Mouse (Mus musculus) forebrain, embryonic 15.5 days (tissue): ENCODE data around the gene Tmem129. TPM values are rescaled to one million over a fixed set of nuclear protein-coding genes. Genes with fewer than 3 reads are reported as not detected.

ENCODE experiments used
- ATAC-seq: fragments of 200-750 bp; cut with Nextera tagmentation; replicated peaks from 2 replicates; pipeline ENCODE4 v1.8.0; 2017; ENCODE audit warnings: mild to moderate bottlenecking, moderate TSS enrichment, moderate library complexity
- H3K27ac ChIP-seq: fragments of 300-500 bp; sonication (generic); replicated peaks from 2 replicates; pipeline ENCODE4 v1.5.1; 2015; ENCODE audit warnings: mild to moderate bottlenecking, inconsistent platforms
- H3K27me3 ChIP-seq: fragments of 300-500 bp; sonication (generic); 2 replicates; pipeline ENCODE4 v1.6.1; 2015; ENCODE audit warnings: inconsistent platforms
- H3K36me3 ChIP-seq: fragments of 300-500 bp; sonication (generic); 2 replicates; pipeline ENCODE4 v1.6.1; 2015; ENCODE audit warnings: mild to moderate bottlenecking, inconsistent platforms
- H3K4me1 ChIP-seq: fragments of 300-500 bp; sonication (generic); 2 replicates; pipeline ENCODE4 v1.6.1; 2015; ENCODE audit warnings: inconsistent platforms
- H3K4me2 ChIP-seq: fragments of 300-500 bp; sonication (generic); replicated peaks from 2 replicates; pipeline ENCODE4 v1.6.1; 2015; ENCODE audit warnings: mild to moderate bottlenecking, inconsistent platforms
- H3K4me3 ChIP-seq: fragments of 300-500 bp; sonication (generic); 2 replicates; pipeline ENCODE4 v1.5.1; 2015; ENCODE audit warnings: mild to moderate bottlenecking, inconsistent platforms
- H3K9ac ChIP-seq: fragments of 300-500 bp; sonication (generic); replicated peaks from 2 replicates; pipeline ENCODE4 v1.6.1; 2015; ENCODE audit warnings: mild to moderate bottlenecking, inconsistent platforms
- H3K9me3 ChIP-seq: fragments of 300-500 bp; sonication (generic); 2 replicates; pipeline ENCODE4 v1.6.1; 2016; ENCODE audit warnings: inconsistent platforms
- WGBS: fragments of 180-500 bp; shearing (Covaris S2); methylation state at CpG from one replicate; pipeline ENCODE4 v1.1.7; 2015; ENCODE audit warnings: mixed read lengths; 5-methylcytosine and 5-hydroxymethylcytosine counted together
- polyA plus RNA-seq: library from polyadenylated mRNA; unstranded; fragments of >200 nt; fragmentation: Nextera tagmentation; extraction: Ambion mirVana; gene quantifications from 2 replicates; pipeline ENCODE4 v1.2.1, GENCODE M21; 2015

Gene Tmem129
- polyA plus RNA-seq, 1 experiment from 2014 or later, result 35.0 TPM

GRCm38 (mm10) chr5:33630061-33630460, 28.2 kb downstream of the Tmem129 start:
- H3K9me3 ChIP-seq, result no peaks in the 10 kb centered on the region
- peak overlapping the region; percentile 92 for H3K27ac ChIP-seq
- WGBS, result 4% methylated on average over 9 of the region's 9 CpGs
- peak overlapping the region; percentile 85 for H3K4me3 ChIP-seq
- H3K4me2 ChIP-seq, result peak overlapping the region; percentile 57
- no peaks in the 10 kb centered on the region for H3K36me3 ChIP-seq
- no peaks in the 10 kb centered on the region for H3K27me3 ChIP-seq
- H3K4me1 ChIP-seq, result peaks cover 20% of the 10 kb centered on the region
- ATAC-seq, result peak; percentile 30
- peak overlapping the region; percentile 56 for H3K9ac ChIP-seq

- peak within 1 kb of the TSS; percentile 78 for H3K4me2 ChIP-seq
- 0% methylated on average over 98 of the region's 99 CpGs for WGBS
- no peaks in the 10 kb centered on the region for H3K27me3 ChIP-seq
- ATAC-seq, result peak; percentile 96
- no peaks in the 10 kb centered on the region for H3K36me3 ChIP-seq
- H3K27ac ChIP-seq, result peak within 1 kb of the TSS; percentile 92
- H3K4me1 ChIP-seq, result peaks cover 20% of the 10 kb centered on the region
- peak within 1 kb of the TSS; percentile 75 for H3K9ac ChIP-seq
- no peaks in the 10 kb centered on the region for H3K9me3 ChIP-seq
- H3K4me3 ChIP-seq, result peak within 1 kb of the TSS; percentile 85
Observed at GRCm38 (mm10) chr5:33629301-33629987, 28.8 kb downstream of the Tmem129 start, which contains the start of the genes Fam53a and Gm9903. Fam53a (minus strand) TSS chr5:33629635. Gm9903 (plus strand) TSS chr5:33629925.

- Histone ChIP-seq H3K4me2 (peak overlapping the region; percentile 78), H3K9me3 (no peaks in the 10 kb centered on the region), H3K9ac (peak overlapping the region; percentile 75), H3K36me3 (no peaks in the 10 kb centered on the region), H3K27me3 (no peaks in the 10 kb centered on the region), H3K27ac (peak overlapping the region; percentile 92), H3K4me1 (peaks cover 20% of the 10 kb centered on the region), H3K4me3 (peak overlapping the region; percentile 85)
- no peak for ATAC-seq
- under 1% methylated on average over 24 of the region's 24 CpGs for WGBS
Observed at GRCm38 (mm10) chr5:33628820-33629300, 29.4 kb downstream of the Tmem129 start.

GRCm38 (mm10) chr5:33627968-33628367, 30.2 kb downstream of the Tmem129 start:
- no peak overlapping the region for H3K27ac ChIP-seq
- peak overlapping the region; percentile 78 for H3K4me2 ChIP-seq
- 40% methylated on average over 4 of the region's 4 CpGs for WGBS
- H3K9ac ChIP-seq, result no peak overlapping the region; the same call in 1 of the 2 replicates
- H3K4me3 ChIP-seq, result peak overlapping the region; percentile 85
- no peaks in the 10 kb centered on the region for H3K36me3 ChIP-seq
- no peaks in the 10 kb centered on the region for H3K27me3 ChIP-seq
- H3K4me1 ChIP-seq, result peaks cover 20% of the 10 kb centered on the region
- ATAC-seq, result no peak
- H3K9me3 ChIP-seq, result no peaks in the 10 kb centered on the region

GRCm38 (mm10) chr5:33623766-33624165, 34.5 kb downstream of the Tmem129 start:
- Histone ChIP-seq H3K4me2 (no peak overlapping the region), H3K9me3 (no peaks in the 10 kb centered on the region), H3K9ac (no peak overlapping the region), H3K4me3 (no peak overlapping the region), H3K27me3 (no peaks in the 10 kb centered on the region), H3K27ac (no peak overlapping the region), H3K36me3 (no peaks in the 10 kb centered on the region), H3K4me1 (peaks cover 11% of the 10 kb centered on the region)
- ATAC-seq, result no peak
- WGBS, result 84% methylated on average over 3 of the region's 3 CpGs

GRCm38 (mm10) chr5:33622671-33623070, 35.5 kb downstream of the Tmem129 start:
- Histone ChIP-seq H3K9ac (no peak overlapping the region), H3K27ac (no peak overlapping the region), H3K36me3 (no peaks in the 10 kb centered on the region), H3K4me3 (no peak overlapping the region), H3K27me3 (no peaks in the 10 kb centered on the region), H3K4me1 (no peaks in the 10 kb centered on the region), H3K4me2 (no peak overlapping the region), H3K9me3 (no peaks in the 10 kb centered on the region)
- no peak for ATAC-seq
- 95% methylated on average over 2 of the region's 2 CpGs for WGBS

- no peak overlapping the region for H3K9ac ChIP-seq
- H3K27ac ChIP-seq, result no peak overlapping the region
- 86% methylated on average over 6 of the region's 6 CpGs for WGBS
- H3K4me2 ChIP-seq, result no peak overlapping the region
- H3K9me3 ChIP-seq, result no peaks in the 10 kb centered on the region
- no peak overlapping the region for H3K4me3 ChIP-seq
- no peaks in the 10 kb centered on the region for H3K4me1 ChIP-seq
- H3K36me3 ChIP-seq, result peaks cover 10% of the 10 kb centered on the region; the same call in 1 of the 2 replicates
- no peak for ATAC-seq
- H3K27me3 ChIP-seq, result no peaks in the 10 kb centered on the region
Observed at GRCm38 (mm10) chr5:33614391-33614790, 43.8 kb downstream of the Tmem129 start.

- 90% methylated on average over 1 of the region's 1 CpGs for WGBS
- H3K27ac ChIP-seq, result no peak overlapping the region
Observed at GRCm38 (mm10) chr5:33611795-33612194, 46.4 kb downstream of the Tmem129 start.

GRCm38 (mm10) chr5:33609226-33609625, 49.0 kb downstream of the Tmem129 start:
- ATAC-seq, result no peak
- Histone ChIP-seq H3K9me3 (no peaks in the 10 kb centered on the region), H3K27me3 (no peaks in the 10 kb centered on the region), H3K4me1 (no peaks in the 10 kb centered on the region), H3K9ac (no peak overlapping the region), H3K4me2 (no peak overlapping the region), H3K27ac (no peak overlapping the region), H3K4me3 (no peak overlapping the region), H3K36me3 (peaks cover 23% of the 10 kb centered on the region)
- WGBS, result 90% methylated on average over 1 of the region's 1 CpGs

More at GRCm38 (mm10) chr5:33611795-33612194, 46.4 kb downstream of the Tmem129 start:
- Histone ChIP-seq H3K9ac (no peak overlapping the region), H3K4me3 (no peak overlapping the region), H3K27me3 (no peaks in the 10 kb centered on the region), H3K9me3 (no peaks in the 10 kb centered on the region), H3K4me1 (no peaks in the 10 kb centered on the region), H3K4me2 (no peak overlapping the region), H3K36me3 (peaks cover 25% of the 10 kb centered on the region)
- ATAC-seq, result no peak

GRCm38 (mm10) chr5:33607434-33607833, 50.8 kb downstream of the Tmem129 start:
- peaks cover 22% of the 10 kb centered on the region for H3K36me3 ChIP-seq
- no peak for ATAC-seq
- H3K27me3 ChIP-seq, result no peaks in the 10 kb centered on the region
- no peak overlapping the region for H3K4me2 ChIP-seq
- no peak overlapping the region for H3K27ac ChIP-seq
- 96% methylated on average over 15 of the region's 15 CpGs for WGBS
- H3K9me3 ChIP-seq, result no peaks in the 10 kb centered on the region
- H3K9ac ChIP-seq, result no peak overlapping the region
- H3K4me3 ChIP-seq, result no peak overlapping the region
- H3K4me1 ChIP-seq, result no peaks in the 10 kb centered on the region

GRCm38 (mm10) chr5:33606631-33607030, 51.6 kb downstream of the Tmem129 start:
- Histone ChIP-seq H3K9ac (no peak overlapping the region), H3K27ac (no peak overlapping the region), H3K4me3 (no peak overlapping the region), H3K27me3 (no peaks in the 10 kb centered on the region), H3K9me3 (no peaks in the 10 kb centered on the region), H3K36me3 (peaks cover 22% of the 10 kb centered on the region), H3K4me2 (no peak overlapping the region), H3K4me1 (no peaks in the 10 kb centered on the region)
- WGBS, result 77% methylated on average over 7 of the region's 7 CpGs
- no peak for ATAC-seq

- Histone ChIP-seq H3K4me1 (no peaks in the 10 kb centered on the region), H3K36me3 (peaks cover 25% of the 10 kb centered on the region), H3K27ac (no peak overlapping the region), H3K27me3 (no peaks in the 10 kb centered on the region), H3K4me2 (no peak overlapping the region), H3K4me3 (no peak overlapping the region), H3K9me3 (no peaks in the 10 kb centered on the region), H3K9ac (no peak overlapping the region)
- no peak for ATAC-seq
- 92% methylated on average over 5 of the region's 5 CpGs for WGBS
Observed at GRCm38 (mm10) chr5:33605314-33605713, 52.9 kb downstream of the Tmem129 start.
